Mouse (Mus musculus): ENCODE data around the gene Myh3. TPM values are rescaled to one million over a fixed set of nuclear protein-coding genes. Genes with fewer than 3 reads are reported as not detected.

Myh3 gene
- total RNA-seq, 1 experiment from 2014 or later = not detected

- ATAC-seq (replicated peaks; ENCODE audit: insufficient number of reproducible peaks, low FRiP score, low TSS enrichment, poor library complexity, severe bottlenecking) = no peak
Measured at GRCm38 (mm10) chr11:67133526-67133925, 55.4 kb downstream of the Myh3 start.

GRCm38 (mm10) chr11:67134654-67135053, 56.6 kb downstream of the Myh3 start:
- ATAC-seq (replicated peaks; ENCODE audit: insufficient number of reproducible peaks, low FRiP score, low TSS enrichment, poor library complexity, severe bottlenecking) = no peak

GRCm38 (mm10) chr11:67135532-67135931, 57.4 kb downstream of the Myh3 start:
- ATAC-seq (replicated peaks; ENCODE audit: insufficient number of reproducible peaks, low FRiP score, low TSS enrichment, poor library complexity, severe bottlenecking) = no peak

DNA sequence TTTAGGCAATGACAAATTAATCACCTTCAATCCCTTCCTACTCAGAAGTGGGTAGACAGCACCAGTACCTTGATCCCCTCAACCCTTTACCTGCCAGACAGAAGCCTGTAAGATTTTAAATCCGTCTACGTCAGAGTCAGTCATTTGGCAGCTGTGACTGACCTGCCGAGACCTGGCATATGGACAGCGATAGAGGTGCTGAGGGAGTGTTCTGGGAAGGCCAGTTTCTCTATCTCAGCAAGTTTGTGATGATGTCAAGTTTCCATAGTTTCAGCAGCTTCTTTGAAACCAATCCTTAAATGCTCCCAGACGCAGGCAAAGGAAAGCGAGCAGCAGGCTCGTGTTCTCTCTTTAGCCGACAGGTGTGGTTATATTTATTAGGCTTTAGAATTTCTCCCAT, 61.5 kb downstream of the Myh3 start:
- ATAC-seq (replicated peaks; ENCODE audit: insufficient number of reproducible peaks, low FRiP score, low TSS enrichment, poor library complexity, severe bottlenecking) = no peak

DNA sequence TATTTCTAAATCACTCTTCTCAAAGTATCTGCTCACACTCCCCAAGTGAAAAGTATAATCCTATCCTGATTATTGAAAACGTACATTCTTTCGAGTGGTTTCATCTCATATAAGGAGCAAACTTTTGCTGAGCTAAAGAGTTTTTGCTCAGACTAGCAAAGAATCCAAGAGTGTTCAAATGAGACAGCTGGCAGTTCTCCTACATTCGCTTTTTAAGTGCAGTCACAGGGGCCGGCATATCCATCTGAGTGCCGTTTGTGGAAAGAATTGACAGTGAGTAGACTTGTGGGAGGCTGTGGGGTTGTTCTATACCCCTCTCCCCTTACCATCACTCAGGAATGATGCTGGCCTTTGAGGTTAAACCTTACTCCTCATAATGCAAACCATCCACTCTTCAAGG, 62.1 kb downstream of the Myh3 start:
- ATAC-seq (replicated peaks; ENCODE audit: insufficient number of reproducible peaks, low FRiP score, low TSS enrichment, poor library complexity, severe bottlenecking) = no peak

DNA sequence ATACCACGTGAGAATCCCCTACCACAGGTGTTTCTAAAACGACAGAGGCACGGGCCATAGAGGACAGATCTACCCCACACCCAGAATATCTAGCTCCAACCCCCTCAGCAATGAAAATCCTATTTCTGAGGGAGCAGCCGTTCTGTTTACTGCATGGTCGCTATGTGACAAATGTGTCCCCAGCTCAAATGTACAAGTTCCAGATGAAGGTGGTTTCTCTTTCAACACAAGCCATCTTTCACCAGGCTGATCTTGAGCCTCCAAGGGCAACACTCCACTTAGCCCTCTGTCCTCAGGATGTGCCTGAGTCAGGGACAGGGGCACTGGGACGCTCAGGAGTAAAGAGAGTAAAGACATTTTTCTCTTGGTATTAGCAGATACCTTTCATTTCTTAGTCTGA, 62.9 kb downstream of the Myh3 start:
- ATAC-seq (replicated peaks; ENCODE audit: insufficient number of reproducible peaks, low FRiP score, low TSS enrichment, poor library complexity, severe bottlenecking) = no peak

DNA sequence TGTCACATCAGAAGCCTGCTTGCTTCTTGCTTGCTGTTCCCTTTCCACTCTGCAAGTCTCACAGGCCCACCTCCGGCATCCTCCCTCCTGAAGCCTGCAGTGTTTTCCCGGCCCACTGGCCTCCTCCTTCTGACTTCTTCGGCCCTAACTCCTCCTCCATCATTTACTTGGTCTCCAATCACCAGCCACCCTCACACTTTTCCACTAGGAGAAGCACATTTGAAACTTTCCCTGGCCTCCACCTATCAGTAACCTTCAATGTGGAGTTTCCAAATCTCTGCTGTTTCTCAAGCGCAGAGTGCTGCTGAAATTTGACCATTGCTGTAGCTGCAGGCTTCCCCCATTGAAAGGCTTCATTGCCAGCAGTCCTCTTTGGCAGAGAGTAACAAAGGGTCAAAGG, 63.9 kb downstream of the Myh3 start:
- no peak for ATAC-seq (replicated peaks; ENCODE audit: insufficient number of reproducible peaks, low FRiP score, low TSS enrichment, poor library complexity, severe bottlenecking)

GRCm38 (mm10) chr11:67143065-67143464, 65.0 kb downstream of the Myh3 start:
- no peak for ATAC-seq (replicated peaks; ENCODE audit: insufficient number of reproducible peaks, low FRiP score, low TSS enrichment, poor library complexity, severe bottlenecking)

- ATAC-seq (replicated peaks; ENCODE audit: insufficient number of reproducible peaks, low FRiP score, low TSS enrichment, poor library complexity, severe bottlenecking) = no peak
Measured at GRCm38 (mm10) chr11:67143863-67144498, 65.9 kb downstream of the Myh3 start.

DNA sequence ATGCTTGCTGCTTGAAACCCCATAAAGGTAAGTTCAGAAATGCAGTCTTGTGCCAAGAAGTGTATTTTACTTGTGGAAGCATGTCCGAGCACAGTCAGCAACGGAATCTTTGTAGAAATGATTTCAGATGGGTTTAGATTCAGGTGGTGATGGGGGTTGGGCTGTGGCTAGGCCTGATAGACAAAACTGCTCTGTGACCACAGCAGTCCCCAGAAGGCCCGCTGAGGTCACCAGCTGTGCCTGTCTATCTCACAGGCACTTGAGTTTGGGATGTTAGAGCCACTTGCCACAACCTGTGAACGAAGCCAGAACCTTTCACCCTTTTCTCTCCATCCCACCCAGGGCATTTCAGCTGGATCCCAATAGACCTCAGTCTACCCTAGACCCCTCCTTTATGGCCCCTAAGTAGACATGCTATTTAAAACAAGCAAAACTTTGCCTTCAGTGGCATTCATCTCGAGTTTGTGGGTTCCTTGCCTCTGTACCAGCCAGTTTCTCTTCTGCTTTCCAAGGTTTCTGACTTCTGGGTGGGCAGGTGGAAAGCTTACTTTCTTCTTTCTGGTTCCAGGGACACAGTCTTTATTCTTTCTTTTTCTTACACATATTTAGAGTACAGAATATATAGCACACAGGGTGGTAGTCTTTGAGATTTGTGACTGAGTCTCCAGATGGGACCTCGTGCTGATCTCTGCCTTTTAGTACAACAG, 66.6 kb downstream of the Myh3 start:
- ATAC-seq (replicated peaks; ENCODE audit: insufficient number of reproducible peaks, low FRiP score, low TSS enrichment, poor library complexity, severe bottlenecking) = no peak

- no peak for ATAC-seq (replicated peaks; ENCODE audit: insufficient number of reproducible peaks, low FRiP score, low TSS enrichment, poor library complexity, severe bottlenecking)
Measured at GRCm38 (mm10) chr11:67145482-67146408, 67.6 kb downstream of the Myh3 start.

GRCm38 (mm10) chr11:67146409-67147282, 68.5 kb downstream of the Myh3 start:
- ATAC-seq (replicated peaks; ENCODE audit: insufficient number of reproducible peaks, low FRiP score, low TSS enrichment, poor library complexity, severe bottlenecking) = no peak

- no peak for ATAC-seq (replicated peaks; ENCODE audit: insufficient number of reproducible peaks, low FRiP score, low TSS enrichment, poor library complexity, severe bottlenecking)
Measured at GRCm38 (mm10) chr11:67147283-67147921, 69.3 kb downstream of the Myh3 start.

GRCm38 (mm10) chr11:67148286-67149012, 70.3 kb downstream of the Myh3 start:
- ATAC-seq (replicated peaks; ENCODE audit: insufficient number of reproducible peaks, low FRiP score, low TSS enrichment, poor library complexity, severe bottlenecking) = no peak

DNA sequence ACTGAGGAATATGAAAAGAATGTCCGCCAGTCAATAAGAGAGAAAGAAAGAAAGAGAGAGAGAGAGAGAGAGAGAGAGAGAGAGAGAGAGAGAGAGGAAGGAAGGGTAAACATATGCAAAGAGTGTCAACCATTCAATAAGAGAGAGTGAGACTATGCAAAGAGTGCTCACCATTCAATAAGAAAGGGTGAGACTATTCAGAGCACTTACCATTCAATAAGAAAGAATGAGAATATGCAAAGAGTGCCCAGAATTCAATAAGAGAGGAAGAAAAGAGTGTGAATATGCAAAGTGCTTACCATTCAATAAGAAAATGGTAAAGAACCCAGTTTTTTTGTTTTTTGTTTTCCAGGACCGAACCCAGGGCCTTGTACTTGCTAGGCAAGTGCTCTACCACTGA, 72.1 kb downstream of the Myh3 start:
- ATAC-seq (replicated peaks; ENCODE audit: insufficient number of reproducible peaks, low FRiP score, low TSS enrichment, poor library complexity, severe bottlenecking) = no peak

DNA sequence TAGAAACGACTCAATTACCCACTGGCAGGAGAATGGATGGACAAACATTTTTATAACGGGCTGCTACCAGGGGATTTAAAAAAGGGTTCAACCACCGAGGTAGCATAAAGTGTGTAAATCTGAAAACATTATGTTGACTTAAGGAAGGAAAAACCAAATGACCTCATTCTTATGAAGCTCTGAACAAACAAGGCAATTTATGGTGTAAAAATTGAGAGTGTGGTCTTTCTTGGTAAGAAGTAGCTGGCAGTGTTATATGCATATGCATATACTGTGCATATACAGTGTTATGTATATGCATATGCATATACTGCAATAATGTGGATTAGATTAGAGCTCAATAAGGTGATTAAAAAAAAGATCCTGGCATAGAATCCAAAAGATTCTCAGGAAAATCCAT, 73.1 kb downstream of the Myh3 start:
- ATAC-seq (replicated peaks; ENCODE audit: insufficient number of reproducible peaks, low FRiP score, low TSS enrichment, poor library complexity, severe bottlenecking) = no peak
